Comparison of ENCODE assay signal across 12 mouse cellular contexts in the genomic region with DNA sequence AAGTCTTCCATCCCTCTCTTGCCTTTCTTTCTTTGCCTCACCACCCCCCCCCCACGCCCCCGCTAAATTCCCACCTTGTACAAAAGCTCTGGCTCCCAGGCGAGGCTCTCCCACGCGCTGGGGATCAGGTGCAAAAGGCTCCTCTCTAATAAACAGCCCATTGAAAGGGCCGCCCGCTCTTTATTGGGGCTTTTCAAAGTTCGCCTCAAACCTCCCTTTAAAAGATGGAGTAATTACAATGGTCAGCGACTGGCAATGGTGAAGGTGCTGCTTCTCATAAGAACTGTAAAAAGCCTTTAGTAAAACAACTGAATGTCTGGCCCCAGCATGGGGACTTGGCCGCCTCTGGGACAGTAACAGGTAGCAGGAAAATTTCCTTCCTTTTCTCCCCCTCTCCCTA. TPM values are rescaled to one million over a fixed set of nuclear protein-coding genes. Genes with fewer than 3 reads are reported as not detected.
DNase-seq lines count a peak whose midpoint lies in the region; ATAC-seq lines count a peak whose summit lies in the region.
"Had no signal": no experiment of that assay in that cellular context is flagged by ENCODE, and none has a peak within 500 bp of the region (broad histone marks: within the 10 kb centered on the region; RNA-seq: fewer than 3 reads in every experiment).

No protein-coding gene starts in this region.

- H3K36me3 ChIP-seq in embryonic facial prominence, embryonic 10.5 days (replicated peaks) = no peaks in the 10 kb centered on the region
- no peaks in the 10 kb centered on the region for H3K36me3 ChIP-seq in hindbrain, embryonic 14.5 days (replicated peaks; ENCODE audit: control insufficient read depth, insufficient read depth)
- H3K36me3 ChIP-seq in neural tube, embryonic 14.5 days (ENCODE audit: control insufficient read depth, insufficient read depth, low read length) = no peaks in the 10 kb centered on the region
- H3K36me3 ChIP-seq: limb, embryonic 13.5 days had no signal

- no peak for ATAC-seq in hindbrain, embryonic 14.5 days (ENCODE audit: low FRiP score)
- ATAC-seq in neural tube, embryonic 14.5 days (ENCODE audit: low read depth) = no peak

- peak overlapping the region; percentile 61 for H3K4me2 ChIP-seq in hindbrain, embryonic 14.5 days (replicated peaks)
- peak overlapping the region; percentile 71 for H3K4me2 ChIP-seq in neural tube, embryonic 14.5 days (ENCODE audit: low read depth, low read length)

- H3K27ac ChIP-seq in embryonic facial prominence, embryonic 10.5 days (replicated peaks) = no peak overlapping the region
- peak overlapping the region; percentile 79; the same call in 1 of the 2 replicates for H3K27ac ChIP-seq in hindbrain, embryonic 14.5 days
- H3K27ac ChIP-seq in neural tube, embryonic 14.5 days (ENCODE audit: low read depth, low read length) = no peak overlapping the region; the same call in 1 of the 2 replicates
- H3K27ac ChIP-seq: limb, embryonic 13.5 days; macrophage had no signal

- H3K9ac ChIP-seq in hindbrain, embryonic 14.5 days = peak overlapping the region; percentile 65
- peak overlapping the region; percentile 16; the same call in 1 of the 2 replicates for H3K9ac ChIP-seq in neural tube, embryonic 14.5 days (replicated peaks; ENCODE audit: low read depth, low read length)
- H3K9ac ChIP-seq: limb, embryonic 13.5 days had no signal

- H3K4me3 ChIP-seq in embryonic facial prominence, embryonic 10.5 days = peak overlapping the region; percentile 57; the same call in 1 of the 2 replicates
- peak overlapping the region; percentile 42 for H3K4me3 ChIP-seq in hindbrain, embryonic 14.5 days (replicated peaks; ENCODE audit: low read length)
- H3K4me3 ChIP-seq in neural tube, embryonic 14.5 days (ENCODE audit: low read depth, low read length) = peak overlapping the region; percentile 41

- H3K27me3 ChIP-seq in embryonic facial prominence, embryonic 10.5 days (replicated peaks; ENCODE audit: low read depth, poor library complexity, severe bottlenecking) = peaks cover 100% of the 10 kb centered on the region
- peaks cover 40% of the 10 kb centered on the region for H3K27me3 ChIP-seq in hindbrain, embryonic 14.5 days (ENCODE audit: control insufficient read depth, insufficient read depth, low read length)
- peaks cover 19% of the 10 kb centered on the region for H3K27me3 ChIP-seq in neural tube, embryonic 14.5 days (ENCODE audit: control insufficient read depth, insufficient read depth, low read length)

- H3K9me3 ChIP-seq in embryonic facial prominence, embryonic 10.5 days = no peaks in the 10 kb centered on the region
- H3K9me3 ChIP-seq in hindbrain, embryonic 14.5 days (ENCODE audit: control insufficient read depth, low read length) = no peaks in the 10 kb centered on the region
- no peaks in the 10 kb centered on the region for H3K9me3 ChIP-seq in neural tube, embryonic 14.5 days (ENCODE audit: control insufficient read depth, low read length)

- 3% methylated on average over 10 of the region's 10 CpGs for WGBS in embryonic facial prominence, embryonic 10.5 days
- WGBS in hindbrain, embryonic 14.5 days = under 1% methylated on average over 10 of the region's 10 CpGs
- 1% methylated on average over 10 of the region's 10 CpGs for WGBS in neural tube, embryonic 14.5 days

- H3K4me1 ChIP-seq in embryonic facial prominence, embryonic 10.5 days = peaks cover 39% of the 10 kb centered on the region
- peaks cover 24% of the 10 kb centered on the region for H3K4me1 ChIP-seq in hindbrain, embryonic 14.5 days (replicated peaks; ENCODE audit: control insufficient read depth, insufficient read depth, low read length)
- H3K4me1 ChIP-seq in neural tube, embryonic 14.5 days (ENCODE audit: control insufficient read depth, insufficient read depth, low read length) = peaks cover 13% of the 10 kb centered on the region; the same call in 1 of the 2 replicates

- peak; percentile 36 for DNase-seq in embryo, embryonic 10.5 days (ENCODE audit: low spot score)
- DNase-seq in embryo, embryonic 11 days = no peak
- peak; percentile 11 for DNase-seq in embryonic facial prominence, embryonic 10.5 days (ENCODE audit: low spot score)
- DNase-seq in hindbrain, embryonic 14.5 days (ENCODE audit: low spot score) = no peak
- DNase-seq in gastrocnemius, adult 18-20 months (ENCODE audit: low spot score) = no peak
- DNase-seq in heart, postnatal 4 days = no peak
- no peak for DNase-seq in layer of hippocampus, adult 9-11 months
- DNase-seq: B cell, adult 2 months; kidney, adult 2 months had no signal

RNA-seq across cellular contexts. Expression of gene Neurod1, which starts 0.9 kb away (rescaled TPM):
- polyA plus RNA-seq in embryonic facial prominence, embryonic 10.5 days (2016; fragmentation: Nextera tagmentation; extraction: Ambion mirVana) = 25.1 and 28.7 TPM in 2 replicates
- 35.4 and 38.0 TPM in 2 replicates for polyA plus RNA-seq in hindbrain, embryonic 14.5 days (2014; fragmentation: Nextera tagmentation; extraction: Ambion mirVana)
- 23.6 and 24.1 TPM in 2 replicates for polyA plus RNA-seq in neural tube, embryonic 14.5 days (2014; fragmentation: Nextera tagmentation; extraction: Ambion mirVana)
- not detected for total RNA-seq in gastrocnemius, adult 18-20 months (2021)
- total RNA-seq in heart, postnatal 4 days (2021) = not detected
- polyA plus RNA-seq: kidney, adult 2 months; limb, embryonic 13.5 days; macrophage had no signal

RNA-seq across cellular contexts. Expression of gene Cerkl, which starts 0.9 kb away (rescaled TPM):
- polyA plus RNA-seq in embryonic facial prominence, embryonic 10.5 days (2016; fragmentation: Nextera tagmentation; extraction: Ambion mirVana) = 4.5 and 5.2 TPM in 2 replicates
- polyA plus RNA-seq in hindbrain, embryonic 14.5 days (2014; fragmentation: Nextera tagmentation; extraction: Ambion mirVana) = 1.2 and 1.7 TPM in 2 replicates
- 1.4 and 1.6 TPM in 2 replicates for polyA plus RNA-seq in neural tube, embryonic 14.5 days (2014; fragmentation: Nextera tagmentation; extraction: Ambion mirVana)
- total RNA-seq in gastrocnemius, adult 18-20 months (2021) = under 1 TPM; 0.24 to 0.39 TPM
- total RNA-seq in heart, postnatal 4 days (2021) = 1 to 10 TPM; 1.4 to 1.8 TPM

Comparison
In these comparisons a context has a peak if more than half of its experiments do, and no peak if none do; other contexts are left out.
1. DNase-seq: peak in embryo, embryonic 10.5 days (single experiment) and embryonic facial prominence, embryonic 10.5 days (single experiment); none in embryo, embryonic 11 days (single experiment), hindbrain, embryonic 14.5 days (single experiment), gastrocnemius, adult 18-20 months (single experiment), heart, postnatal 4 days (single experiment) and layer of hippocampus, adult 9-11 months (single experiment).
2. Peak in every context shown above with its lines, with median percentiles within 50 percentile points of each other: H3K4me3 ChIP-seq.